Mouse (Mus musculus) adrenal gland, adult (tissue): ENCODE data around the gene Rbm19.
"Not testable (repeated sequence)": the region's sequence is repeated elsewhere in the genome, so short reads cannot be mapped to it uniquely, and the experiment has no call there.

Experiments used
- DNase-seq, 2 experiments: peaks; one replicate each; pipeline ENCODE4 v3.0.0; 2022 to 2023; ENCODE audit warnings: low spot score in 1 of 2; ENCODE audit not compliant: inconsistent age in 2 of 2

The Rbm19 gene

GRCm38 (mm10) chr5:120116261-120117050 is at the start of gene Rbm19:
TSS of gene Rbm19 (plus strand) at chr5:120116465.
- peak; percentile 93 to 98 for DNase-seq

DNA sequence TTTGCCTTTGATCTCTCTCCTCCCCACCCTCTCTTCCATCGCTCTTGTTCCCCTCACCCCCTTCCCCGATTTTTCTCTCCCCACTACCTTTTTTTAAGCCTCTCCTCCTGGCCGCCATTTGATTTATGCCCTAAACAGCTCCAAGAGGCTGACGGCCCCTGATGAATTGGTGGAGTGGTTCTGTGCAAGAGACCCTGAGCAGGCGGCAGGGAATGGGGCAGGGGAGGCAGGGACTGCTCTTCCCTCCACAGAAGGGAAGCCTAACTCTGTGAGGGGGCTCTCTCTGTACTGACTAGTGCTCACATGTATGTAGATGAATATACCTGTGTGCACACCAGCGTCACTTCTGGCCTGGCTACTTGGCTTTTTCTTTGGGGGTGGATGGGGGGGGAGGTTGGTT is 49.0 kb upstream of the Rbm19 start:
- no peak for DNase-seq

- DNase-seq, result no peak
Measured at GRCm38 (mm10) chr5:120074101-120074500, 42.2 kb upstream of the Rbm19 start.

- no peak for DNase-seq
Measured at GRCm38 (mm10) chr5:120080027-120080426, 36.2 kb upstream of the Rbm19 start.

DNA sequence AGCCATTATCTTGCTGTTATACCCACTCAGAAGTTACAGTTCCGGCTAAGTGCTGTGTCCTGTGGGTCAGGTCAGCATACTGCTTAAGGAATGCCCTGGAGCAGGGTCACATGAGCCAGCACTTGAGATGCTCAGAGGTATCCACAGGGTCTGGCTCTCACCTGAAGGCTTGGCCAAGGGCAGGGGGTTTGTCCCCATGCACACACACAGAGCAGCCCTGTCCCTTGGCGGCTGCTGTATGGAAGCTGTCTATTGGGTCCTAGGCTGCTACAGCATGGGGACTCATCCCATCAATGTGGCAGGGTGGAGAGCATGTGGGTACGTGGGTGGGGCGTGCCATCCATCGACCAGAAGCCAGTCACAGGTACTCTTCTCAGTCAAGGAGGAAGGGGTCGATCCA is 35.8 kb upstream of the Rbm19 start:
- no peak for DNase-seq

DNA sequence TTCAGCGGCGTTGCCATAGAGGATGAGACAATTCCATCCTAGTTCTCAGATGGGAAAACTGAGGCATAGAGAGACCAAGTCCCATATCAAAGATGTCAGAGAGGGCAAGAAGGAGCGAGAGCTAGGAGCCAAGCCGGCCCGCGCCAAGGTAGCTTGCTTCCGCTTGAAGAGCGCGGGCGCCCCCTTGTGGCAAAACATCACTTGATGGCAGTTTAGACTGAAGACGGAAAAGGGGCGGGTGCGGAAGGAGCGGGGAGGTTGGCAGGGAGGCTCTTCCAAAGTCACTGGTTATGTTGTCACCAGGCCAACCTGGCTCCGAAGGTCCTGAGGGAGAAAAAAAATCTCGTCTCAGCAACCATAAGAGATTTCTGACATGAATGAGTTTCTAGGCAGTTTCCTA is 27.7 kb upstream of the Rbm19 start:
- DNase-seq, result peak; percentile 81 to 93

DNA sequence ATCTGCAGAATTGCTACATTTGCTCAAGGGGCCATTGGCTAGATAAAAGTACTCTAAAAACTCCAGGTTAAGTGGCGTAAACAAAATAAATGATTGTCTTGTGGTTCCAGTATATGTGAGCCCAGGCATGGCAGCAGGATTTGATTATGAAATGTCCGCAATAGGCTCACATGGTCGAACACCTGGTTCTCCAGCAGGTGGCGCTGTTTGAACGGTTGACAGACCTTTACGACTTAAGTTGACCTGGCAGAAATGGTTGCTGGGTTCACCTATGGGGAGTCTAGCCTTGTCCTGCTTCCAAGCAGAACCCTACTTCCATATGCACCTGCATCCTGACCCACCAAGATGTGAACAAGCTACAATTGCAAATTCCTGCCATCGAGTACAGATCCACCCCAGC is 21.7 kb upstream of the Rbm19 start:
- DNase-seq, result peak; percentile 34 to 76

DNA sequence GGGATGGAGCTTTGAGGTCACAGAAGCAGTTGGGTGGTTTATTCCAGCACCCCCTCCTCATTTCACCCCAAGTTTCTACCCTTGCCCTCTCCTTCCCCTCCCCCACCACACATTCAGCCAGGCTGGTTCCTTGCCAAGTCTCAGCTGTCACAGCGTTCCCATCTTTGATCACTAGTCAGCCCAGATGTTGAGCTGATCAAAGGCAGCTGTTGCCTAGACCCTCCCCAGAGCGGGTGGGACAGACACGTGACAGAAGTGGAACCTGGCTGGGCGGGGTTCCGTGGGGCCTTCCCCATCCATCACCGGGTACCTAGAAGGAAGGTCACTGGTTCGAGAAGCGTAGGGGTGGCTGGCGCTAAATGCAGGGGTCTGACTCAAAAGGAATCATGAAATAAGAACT is 19.2 kb upstream of the Rbm19 start:
- no peak for DNase-seq

- no peak for DNase-seq
Measured at GRCm38 (mm10) chr5:120100814-120101213, 15.5 kb upstream of the Rbm19 start.

DNA sequence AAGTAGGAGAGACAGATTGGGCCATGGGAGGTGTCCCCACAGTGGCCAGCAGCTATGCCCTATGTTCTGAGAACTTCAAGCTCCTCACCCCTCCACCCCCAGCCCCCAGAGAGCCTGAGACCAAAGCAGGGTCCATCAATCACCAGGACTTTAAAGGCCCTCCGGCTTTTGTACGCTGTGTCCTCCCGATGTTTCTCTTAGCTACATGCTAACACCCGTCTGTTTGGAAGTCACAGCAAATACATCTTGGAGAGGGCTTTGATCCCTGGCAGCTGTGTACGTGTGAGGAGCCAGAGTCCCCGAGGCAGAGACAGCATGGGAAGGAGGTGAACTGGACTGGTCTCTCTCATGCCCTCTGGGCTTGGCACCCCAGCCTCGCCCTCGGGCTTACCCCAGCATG is 14.2 kb upstream of the Rbm19 start:
- no peak for DNase-seq

DNA sequence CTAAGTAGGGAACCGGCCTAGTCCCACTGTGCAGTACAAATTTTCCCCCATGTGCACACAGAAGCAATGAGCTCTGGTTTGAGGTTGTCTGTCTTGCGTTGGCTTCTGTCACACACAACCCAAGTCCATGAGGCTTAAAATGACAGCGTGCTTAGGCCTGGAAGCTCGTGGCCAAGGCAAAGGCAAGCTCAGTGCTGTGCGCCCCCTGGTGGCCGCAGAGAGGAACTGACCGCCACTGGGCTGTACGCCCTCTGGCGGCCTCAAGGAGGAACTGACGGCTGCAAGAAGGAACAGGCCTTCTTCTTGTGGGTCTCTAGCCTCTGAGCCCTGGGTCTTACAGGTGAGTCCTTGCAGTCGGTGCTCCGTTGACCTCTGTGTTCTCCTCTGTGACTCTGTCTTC is 13.5 kb upstream of the Rbm19 start:
- DNase-seq, result peak; percentile 37 to 69

DNA sequence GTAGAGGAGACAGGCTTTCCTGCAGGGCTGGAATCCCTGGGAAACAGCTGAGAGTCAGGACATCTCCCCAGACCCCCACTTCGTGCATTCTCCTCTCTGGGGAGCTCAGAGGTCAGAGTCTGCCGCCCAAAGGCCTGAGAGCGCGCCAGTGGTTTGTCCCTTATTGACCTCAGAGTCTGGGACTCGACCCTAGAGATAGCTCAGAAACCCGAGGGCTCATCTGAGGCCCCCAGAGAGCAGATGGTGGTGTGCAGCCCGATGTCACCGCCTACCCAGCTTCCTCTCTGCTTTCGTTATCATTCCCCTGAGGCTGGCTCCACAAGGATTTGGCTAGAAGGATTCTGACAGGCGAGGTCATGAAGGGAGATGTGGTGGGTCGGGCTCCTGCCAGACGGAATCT is 12.8 kb upstream of the Rbm19 start:
- no peak for DNase-seq

DNA sequence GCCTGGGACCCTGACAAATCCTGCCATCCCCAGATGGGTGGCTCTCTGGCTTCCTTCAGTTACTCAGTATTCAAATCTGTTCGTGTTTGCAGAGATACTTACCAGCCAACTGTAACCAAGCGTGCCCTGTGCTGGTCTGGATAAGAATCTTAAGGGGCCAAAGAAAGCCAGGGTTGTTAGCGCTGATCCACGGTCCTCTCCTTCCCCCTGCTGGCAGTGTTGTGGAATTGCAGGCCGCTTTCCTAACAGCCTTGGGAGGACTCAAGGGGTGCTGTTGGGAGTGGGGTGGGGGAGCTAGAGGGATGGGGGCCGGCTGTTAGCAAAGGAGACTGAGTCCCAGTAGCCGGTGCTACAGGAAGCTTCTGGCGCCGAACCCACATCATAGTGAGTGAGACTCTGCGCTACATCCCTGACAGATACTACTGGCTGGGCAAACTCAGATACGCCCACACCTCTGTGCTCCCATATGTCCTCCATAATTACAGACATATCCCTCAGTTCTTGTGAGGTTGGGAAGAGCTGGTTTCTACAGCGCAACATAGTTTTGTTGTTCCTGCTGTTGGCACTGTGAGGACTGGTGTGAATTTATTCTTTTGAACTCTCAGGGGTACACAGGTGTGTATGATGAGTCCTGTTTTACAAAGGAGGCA is 9.7 kb upstream of the Rbm19 start:
- peak in 1 of 2 experiments; percentile 50 for DNase-seq

DNA sequence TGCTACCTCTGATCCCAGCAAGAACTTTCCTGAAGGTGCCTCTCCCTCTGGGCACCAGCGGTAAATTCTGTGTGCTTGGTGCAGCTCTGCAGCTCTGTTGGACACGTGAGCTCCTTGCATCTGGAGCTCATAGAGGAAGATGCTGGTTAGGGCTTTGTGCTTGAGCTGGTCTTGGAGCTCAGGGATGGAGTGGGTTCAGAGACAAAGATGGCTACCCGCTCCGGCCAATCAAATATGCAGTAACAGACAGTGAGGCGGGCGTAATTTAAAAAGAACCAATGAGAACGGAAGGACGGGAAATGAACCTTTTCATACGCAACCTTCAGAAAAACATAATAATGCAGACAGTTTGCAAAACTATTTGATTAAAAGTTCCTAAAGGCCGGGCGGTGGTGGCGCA is 1.9 kb upstream of the Rbm19 start:
- no peak for DNase-seq

DNA sequence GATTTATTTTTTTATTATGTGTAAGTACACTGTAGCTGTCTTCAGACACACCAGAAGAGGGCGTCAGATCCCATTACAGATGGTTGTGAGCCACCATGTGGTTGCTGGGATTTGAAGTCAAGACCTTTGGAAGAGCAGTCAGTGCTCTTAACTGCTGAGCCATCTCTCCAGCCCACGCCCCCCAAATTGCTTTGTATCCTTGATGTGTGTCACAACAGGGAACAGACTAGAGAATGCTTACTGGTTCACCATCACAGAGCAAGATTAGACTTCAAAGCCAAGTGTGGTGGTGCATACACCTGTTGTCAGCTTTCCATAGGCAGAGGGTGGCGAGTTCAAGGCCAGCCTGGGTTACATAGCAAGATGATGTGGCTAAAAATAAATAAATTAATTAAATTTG is 896 bp downstream of the Rbm19 start:
- DNase-seq, result not testable (repeated sequence)

DNA sequence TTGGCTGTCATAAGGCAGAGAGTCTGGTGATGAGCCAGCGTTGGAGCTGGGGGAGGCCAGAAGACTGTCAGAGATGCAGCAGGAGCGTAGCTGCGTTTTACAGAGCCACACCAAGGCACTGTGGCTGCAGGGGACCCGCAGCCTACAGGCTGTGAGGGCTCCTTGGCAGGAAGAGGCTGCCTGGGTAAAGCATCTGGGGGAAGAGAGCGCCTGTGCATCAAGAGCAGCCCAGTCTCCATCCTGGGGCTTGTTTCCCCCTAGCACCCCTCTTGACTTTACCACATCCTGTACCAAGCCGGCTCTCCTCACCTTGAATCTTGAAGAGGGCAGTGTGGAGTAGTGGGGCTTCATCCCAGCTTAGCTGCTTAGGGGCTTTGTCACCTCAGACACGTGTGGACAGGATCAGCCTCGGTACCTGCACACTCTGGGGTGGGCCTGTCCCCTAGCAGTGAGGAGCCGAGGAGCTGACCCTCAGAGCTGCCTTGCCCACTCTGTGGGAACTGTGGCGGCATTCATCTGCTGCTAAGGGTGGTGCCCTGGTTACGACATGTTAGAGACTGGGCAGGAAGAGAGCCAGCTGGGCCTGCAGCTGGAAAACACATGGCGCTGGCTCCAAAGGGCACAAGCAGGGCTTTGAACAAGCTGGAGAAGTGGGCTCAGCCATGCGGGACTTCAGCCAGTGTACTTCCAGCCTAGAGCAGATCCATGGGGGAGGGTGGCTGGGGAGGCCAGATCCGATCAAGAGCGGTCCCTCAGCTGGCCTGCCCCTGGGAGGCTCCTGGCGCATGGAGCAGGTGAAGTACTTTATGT is 8.8 kb downstream of the Rbm19 start:
- no peak for DNase-seq

DNA sequence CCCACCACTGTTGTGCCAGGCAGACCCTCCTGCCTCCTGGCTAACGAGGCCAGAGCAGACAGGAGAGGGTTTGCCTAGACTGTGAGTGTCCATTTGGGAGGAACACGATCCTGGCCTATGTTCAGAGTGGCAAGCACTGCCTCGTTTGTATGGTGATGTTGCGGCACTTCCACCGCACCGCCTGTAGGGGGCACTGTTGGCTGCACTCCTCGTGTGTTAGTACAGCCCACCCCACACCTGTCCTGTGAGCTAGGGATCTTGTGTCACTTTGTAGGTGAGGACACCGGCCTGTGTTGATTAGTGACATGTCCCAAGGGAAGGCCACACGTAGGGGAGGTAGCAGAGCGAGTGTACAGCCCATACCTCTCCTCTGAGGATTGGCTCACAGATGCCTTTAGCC is 11.4 kb downstream of the Rbm19 start:
- peak in 1 of 2 experiments; percentile 44 for DNase-seq

DNA sequence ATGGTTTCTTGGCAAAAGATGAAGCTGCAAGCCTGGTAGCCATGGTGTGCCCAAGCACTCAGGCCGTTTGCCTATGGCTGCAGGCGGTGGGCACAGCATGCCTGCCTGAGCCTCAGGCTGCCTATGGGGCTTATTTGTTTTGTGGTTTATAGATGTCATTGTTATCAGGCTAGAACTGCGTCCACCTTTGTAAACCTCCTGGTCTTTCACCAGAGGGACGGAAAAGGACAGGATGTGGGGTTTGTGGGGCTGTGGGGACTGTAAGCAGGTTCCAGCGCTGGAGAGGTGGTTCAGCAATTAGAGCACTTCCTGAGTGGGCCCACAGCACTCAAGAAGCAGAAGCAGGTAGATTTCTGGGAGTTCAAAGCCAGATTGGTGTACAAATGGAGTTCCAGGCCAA is 12.2 kb downstream of the Rbm19 start:
- no peak for DNase-seq

DNA sequence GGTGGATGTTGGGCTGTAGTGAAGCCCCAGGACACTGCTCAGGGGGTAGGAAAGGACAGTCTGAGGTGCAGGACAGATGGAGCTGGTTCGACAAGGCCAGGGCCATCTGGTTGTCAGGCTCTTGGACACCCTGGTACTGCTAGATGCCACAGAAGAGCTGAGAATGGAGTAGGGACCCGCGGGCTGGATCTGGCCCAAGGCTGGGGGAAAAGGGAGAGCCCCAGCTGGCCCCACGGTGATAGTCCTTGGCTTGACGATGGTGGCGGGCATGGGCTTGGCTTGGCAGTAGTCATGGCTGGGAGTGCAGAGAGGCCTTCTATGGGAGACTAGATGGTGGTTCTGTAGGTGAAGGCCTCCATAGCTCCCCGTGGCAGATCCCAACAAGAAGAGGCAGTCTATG is 12.8 kb downstream of the Rbm19 start:
- DNase-seq, result no peak

- DNase-seq, result no peak
Measured at GRCm38 (mm10) chr5:120129761-120130160, 13.5 kb downstream of the Rbm19 start.

GRCm38 (mm10) chr5:120130163-120130562 is 13.9 kb downstream of the Rbm19 start:
- DNase-seq, result peak; percentile 68 to 91

DNA sequence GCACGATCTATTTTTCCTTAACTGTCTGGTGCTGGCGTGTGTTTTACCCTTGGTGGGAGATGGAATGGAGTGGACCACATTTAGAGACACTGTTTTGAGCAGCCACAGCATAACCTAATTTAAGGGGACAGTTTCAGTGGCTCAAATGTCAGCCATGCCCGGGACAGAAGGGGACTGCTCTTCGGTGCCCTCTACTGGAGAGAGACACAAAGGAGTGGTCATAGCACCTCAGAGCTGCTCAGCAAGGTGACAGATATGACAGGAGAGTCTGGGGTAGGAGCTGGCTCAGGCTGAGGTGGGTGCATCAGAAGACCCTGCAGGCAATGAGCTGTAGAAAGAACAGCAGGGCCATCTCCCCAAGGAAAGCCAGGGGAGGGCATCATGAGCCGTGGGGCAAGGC is 15.3 kb downstream of the Rbm19 start:
- peak in 1 of 2 experiments; percentile 67 for DNase-seq
